Mouse (Mus musculus) kidney, postnatal 14 days (tissue): ENCODE data around the gene Zfr2.

Experiments
- DNase-seq: peaks from one replicate; pipeline ENCODE4 v3.0.0; 2022; ENCODE audit warnings: mixed read lengths

The Zfr2 gene

DNA sequence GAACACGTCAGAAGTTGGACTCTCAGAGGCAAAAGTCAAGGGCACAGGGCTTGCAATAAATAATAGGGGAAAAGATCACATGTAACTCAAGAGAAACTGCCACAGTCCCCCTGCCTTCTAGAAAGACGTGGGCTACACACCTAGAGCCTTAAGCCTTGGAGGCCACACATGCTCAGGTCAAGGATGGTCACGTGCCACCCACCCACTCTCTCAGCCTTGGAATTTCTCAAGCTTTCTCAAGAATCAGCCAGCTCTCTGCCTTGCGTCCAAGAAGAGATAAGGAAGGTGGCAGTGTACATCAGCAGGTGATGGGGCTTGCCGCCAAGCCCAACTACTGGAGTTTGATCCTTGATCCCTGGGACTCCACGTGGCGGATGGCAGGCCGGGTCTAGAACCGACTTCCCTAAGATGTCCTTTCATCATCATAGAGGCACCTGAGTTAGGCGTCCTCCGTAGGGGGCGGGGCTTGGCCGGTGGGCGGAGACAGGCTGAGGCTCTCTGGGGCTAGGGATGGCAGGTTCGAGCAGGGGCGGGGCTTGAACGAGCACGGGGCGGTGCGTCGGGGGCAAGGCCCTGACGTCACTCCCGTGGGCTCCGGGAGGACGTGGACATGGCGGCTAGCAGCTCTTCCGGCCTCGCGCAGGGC lies at the start of gene Zfr2:
Gene Zfr2 (plus strand): TSS at position 576 of the 646 bp plus-strand sequence.
- DNase-seq, result peak; percentile 93

DNA sequence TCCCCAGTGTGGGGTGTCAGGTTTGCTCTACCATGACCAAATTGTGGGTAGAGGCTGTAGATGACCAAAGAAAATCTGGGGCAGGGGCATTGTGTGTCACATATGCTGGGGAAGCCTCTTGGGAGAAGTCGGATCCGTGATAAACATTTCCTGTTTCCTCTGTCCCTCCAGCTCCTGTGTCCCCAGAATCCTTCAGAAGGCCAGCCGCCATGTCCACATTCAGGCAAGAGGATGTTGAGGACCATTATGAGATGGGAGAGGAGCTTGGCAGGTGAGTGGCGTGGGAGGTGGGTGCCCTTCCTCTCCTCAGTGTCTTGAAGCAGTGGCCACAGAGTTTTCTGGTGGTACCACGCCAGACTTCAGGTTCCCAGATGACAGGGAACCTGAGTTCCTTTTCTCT lies 49.1 kb upstream of the Zfr2 start, which contains the start of gene 4930442H23Rik:
Gene 4930442H23Rik (minus strand): TSS at position 45 of the 400 bp plus-strand sequence.
- no peak for DNase-seq

DNA sequence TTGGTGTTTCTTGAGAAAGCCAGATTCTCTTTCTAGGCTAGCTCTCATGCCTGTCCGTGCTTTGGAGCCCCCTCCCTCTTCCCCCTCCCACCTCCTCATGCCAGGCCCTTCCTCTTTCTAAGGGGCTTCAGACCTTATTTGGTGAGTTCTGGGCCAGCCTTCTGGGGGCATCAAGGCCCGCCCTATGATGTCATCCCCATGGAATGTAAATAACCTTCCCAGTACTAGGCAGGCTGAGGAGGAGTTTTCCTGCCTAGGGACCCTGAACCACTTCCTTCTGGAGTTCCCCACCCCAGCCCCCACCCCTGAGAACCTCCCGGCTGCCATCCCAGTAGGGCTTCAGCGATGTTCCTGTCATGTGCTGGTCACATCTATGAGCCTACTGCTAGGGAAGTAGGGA lies 48.2 kb upstream of the Zfr2 start:
- DNase-seq, result no peak

DNA sequence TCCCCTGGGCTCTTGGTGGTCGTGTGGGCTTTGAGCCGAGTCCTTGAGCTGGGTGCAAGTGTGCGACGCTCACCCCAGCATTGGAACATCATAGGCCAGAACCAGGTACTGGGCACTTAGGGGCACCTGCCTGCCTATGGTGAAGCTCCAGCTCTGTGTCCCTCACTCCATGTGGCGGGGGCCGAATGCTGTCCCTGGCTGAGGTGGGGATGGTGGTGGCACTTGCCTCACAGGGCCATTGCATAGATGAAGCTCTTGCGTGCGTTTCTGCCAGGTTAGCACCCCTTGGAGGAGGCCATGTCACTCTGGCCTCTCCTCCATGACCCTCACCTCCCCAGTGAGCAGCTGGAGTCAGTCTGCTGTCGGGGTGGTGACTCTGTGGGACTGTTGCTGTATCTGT lies 45.8 kb upstream of the Zfr2 start:
- DNase-seq, result no peak

DNA sequence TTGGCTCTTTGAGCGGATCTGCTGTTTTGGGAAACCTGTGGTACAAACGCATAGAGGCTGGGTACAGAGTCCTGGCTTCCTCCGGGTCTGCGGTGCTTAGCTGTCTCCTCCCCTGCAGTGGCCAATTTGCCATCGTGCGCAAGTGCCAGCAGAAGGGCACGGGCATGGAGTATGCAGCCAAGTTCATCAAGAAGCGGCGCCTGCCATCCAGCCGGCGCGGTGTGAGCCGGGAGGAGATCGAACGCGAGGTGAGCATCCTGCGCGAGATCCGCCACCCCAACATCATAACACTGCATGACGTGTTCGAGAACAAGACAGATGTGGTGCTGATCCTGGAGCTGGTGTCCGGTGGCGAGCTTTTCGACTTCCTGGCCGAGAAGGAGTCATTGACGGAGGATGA lies 43.1 kb upstream of the Zfr2 start:
- DNase-seq, result no peak

DNA sequence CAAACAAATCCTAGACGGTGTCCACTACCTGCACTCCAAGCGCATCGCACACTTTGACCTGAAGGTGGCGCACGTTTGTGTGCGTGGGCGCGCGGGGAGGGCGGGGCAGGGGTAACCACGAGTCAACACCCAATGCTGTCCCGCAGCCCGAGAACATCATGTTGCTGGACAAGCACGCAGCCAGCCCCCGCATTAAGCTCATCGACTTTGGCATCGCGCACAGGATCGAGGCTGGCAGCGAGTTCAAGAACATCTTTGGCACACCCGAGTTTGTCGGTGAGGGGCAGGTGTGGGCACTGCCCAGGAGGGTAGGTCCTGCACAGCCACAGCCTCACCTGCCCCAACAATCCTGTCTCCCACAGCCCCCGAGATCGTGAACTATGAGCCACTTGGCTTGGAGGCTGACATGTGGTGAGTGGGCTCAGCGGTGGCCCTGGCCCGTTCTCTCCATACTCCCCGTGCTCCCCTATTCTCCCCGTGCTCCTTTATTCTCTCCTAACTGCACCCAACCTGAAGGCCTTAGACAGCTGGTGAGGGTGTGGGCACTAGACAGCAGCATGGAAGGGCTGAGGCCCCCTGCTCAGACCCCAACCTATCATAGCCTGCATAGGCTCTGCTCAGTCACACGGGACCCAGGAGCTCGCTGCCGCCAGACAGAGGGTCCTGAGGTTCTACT lies 42.6 kb upstream of the Zfr2 start:
- DNase-seq, result peak; percentile 37

DNA sequence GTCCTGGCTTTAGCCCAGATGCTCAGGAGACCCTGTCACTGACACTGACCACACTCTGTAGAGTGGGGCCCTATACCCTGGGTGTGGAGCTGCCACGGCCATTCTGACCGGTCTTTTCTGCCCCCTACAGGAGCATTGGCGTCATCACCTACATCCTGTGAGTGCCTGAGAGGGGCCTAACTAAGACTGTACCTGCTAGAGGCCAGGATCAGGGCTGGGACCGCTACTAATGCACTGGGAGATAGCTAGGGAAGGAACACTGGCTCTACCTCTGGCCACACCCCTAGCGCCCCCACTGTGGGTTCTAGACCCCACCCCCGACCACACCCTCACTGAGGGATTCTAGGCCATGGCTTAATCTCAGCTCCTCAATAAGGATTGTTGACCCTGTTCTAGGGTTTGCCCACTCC lies 42.0 kb upstream of the Zfr2 start:
- DNase-seq, result no peak

DNA sequence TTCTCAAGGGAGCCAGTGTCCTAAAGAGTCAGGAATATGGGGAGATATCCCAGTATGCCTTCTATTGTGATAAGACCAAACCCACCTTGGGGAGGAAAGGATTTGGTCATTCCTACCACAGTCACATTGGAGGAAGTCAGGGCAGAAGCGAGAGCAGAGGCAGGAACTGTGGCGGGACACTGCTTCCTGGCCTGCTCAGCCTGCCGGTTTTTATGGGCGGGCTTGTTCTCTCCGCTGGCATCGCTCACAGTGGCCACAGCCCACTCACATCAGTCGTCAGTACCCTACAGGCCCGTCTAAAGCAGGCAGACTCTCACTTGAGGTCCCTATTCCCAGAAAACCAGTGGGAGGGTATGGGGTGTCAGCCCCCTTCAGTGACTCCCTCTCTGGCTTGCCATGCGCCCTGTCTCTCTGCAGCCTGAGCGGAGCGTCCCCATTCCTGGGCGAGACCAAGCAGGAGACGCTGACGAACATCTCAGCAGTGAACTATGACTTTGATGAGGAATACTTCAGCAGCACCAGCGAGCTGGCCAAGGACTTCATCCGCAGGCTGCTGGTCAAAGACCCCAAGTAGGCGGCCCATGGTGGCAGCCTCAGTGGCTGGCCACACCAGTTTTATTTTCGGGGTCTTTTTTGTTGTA lies 41.5 kb upstream of the Zfr2 start:
- peak; percentile 43 for DNase-seq

DNA sequence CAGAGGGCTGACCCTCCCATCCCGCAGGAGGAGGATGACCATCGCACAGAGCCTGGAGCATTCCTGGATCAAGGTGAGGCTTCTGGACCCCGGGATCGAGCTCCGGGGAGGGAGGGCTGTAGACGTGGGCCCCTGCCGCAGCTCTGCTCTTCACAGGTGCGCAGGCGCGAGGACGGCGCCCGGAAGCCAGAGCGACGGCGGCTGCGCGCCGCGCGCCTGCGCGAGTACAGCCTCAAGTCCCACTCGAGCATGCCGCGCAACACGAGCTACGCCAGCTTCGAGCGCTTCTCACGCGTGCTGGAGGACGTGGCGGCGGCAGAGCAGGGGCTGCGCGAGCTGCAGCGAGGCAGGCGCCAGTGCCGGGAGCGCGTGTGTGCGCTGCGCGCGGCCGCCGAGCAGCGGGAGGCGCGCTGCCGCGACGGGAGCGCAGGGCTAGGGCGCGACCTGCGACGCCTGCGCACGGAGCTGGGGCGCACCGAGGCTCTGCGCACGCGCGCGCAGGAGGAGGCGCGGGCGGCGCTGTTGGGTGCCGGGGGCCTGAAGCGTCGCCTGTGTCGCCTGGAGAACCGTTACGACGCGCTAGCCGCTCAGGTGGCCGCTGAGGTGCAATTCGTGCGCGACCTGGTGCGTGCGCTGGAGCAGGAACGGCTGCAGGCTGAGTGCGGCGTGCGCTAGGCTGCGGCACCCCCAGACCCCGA lies 40.5 kb upstream of the Zfr2 start:
- DNase-seq, result peak; percentile 92

DNA sequence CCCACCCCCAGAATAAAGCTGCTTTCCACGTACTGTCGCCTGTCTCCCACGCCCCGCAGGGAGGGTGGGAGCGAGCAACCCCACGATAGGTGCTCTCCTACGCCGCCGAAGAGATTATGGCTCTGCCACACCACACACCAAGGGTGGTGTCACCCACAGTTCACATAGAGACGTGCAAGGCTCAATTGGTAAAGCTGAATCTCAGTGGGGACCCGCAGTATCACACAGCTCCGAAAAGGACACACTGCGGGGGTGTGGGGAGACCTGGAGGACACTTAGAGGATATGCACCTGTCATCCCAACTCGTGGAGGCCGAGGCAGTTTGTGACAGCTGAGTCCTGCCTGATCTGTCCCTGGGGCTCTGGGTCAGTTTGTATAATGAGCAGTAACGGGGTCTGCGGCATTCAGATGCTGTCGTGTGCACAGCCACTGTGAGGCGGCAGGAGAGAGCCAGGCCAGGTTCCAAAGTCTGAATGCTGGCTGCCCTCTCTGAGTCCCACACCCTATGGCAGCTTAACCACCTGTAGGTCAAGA lies 39.9 kb upstream of the Zfr2 start:
- DNase-seq, result peak; percentile 60

DNA sequence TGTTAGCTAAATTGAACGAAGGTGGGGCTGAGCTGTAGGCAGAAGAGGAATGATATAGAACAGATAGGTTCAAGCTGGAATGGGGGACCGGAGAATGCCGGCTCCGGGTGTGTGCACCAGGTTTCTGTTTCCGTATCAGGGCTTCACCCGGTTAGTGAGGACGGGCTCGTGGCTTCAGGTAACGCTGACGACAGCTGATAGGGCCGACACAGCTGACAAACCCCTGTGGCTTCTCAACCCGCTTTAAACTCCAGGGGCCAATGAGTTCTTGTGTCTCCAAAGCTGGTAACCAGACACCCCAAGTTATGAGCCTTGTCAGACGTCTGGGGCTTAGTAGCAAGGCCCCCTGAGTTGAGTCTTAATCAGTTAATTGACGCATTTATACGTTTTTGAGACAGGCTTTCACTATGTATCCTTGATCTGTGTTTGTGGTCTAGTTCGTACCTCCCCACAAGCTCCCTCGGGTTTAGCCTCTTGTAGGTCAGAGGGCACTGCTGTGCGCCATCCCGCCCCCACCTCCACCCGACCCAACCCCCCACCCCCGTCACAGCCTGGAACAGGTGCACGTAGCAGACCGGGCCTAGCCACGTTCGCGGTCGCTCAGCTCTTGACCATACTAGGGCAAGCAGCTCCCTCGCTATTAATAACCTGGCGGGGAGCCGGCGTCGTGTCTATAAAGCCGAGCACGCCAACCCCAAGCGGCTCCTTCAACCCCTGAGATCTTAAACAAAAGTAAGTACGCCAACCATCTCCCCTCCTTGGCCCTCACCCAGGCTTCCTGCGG lies 38.8 kb upstream of the Zfr2 start:
- no peak for DNase-seq

DNA sequence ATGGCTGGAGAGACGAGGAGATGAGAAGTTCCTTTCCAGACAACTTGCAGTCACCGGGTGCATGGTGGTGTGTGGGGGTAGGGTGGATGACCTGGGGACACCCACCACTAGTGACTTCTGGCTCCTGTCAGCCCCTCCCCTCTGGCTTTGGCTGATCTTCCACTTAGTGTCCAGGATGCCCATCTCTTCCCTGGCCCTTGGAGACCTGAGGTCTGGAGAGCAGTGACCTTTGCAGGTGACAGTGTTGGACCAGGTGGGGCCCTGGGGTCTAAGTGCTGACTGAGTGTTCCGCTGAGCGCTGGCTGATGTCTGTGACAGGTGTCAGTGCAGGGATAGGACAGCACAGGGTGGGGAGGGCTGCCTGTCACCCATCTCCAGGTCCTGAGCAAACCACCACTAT lies 37.7 kb upstream of the Zfr2 start:
- DNase-seq, result no peak

DNA sequence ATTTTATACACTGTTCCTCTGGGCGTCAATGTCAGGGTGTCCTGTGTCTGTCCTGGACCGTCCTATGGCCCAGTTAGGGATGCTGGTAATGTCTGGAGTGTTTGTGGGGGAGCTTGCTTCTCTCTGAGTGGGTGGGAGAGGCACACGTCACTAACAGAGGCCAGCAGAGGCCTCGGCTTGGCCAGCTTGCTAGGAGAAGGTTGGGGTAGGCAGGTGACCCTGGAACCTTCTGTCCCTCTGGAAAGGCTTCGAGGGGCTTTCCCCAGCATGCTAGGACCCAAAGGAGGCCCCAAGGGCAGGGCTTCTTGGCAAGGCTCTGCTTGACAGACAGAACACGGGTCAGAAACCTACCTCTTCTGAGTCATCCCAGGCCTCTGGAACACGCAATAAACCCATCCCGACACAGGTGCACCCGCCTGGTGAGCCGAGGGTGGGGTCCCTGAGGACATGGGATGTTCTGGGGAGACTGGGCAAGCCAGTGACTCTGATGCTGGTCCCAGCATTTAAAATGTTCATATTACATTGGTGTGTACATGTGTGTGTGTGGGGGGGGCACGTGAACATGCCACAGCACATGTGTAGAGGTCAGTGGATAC lies 36.4 kb upstream of the Zfr2 start:
- no peak for DNase-seq

DNA sequence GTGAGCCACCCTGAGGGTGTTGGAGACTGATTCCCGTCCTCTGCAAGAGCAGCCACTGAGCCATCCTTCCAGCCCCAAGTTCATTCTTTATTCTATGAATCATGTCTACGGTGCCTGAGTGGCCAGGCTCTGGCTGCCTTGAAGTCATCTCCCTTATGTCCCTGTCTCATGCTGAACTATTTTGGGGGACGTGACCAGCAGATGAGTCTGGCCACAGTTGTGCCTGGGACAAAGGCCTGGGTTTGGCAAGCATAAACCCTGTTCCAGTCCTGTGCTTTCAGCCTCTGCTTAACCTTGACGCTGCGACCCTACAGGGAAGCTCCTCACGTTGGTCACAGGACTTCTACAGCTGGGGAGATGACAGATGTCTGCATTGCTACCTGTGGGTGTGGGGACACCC lies 35.6 kb upstream of the Zfr2 start:
- no peak for DNase-seq

DNA sequence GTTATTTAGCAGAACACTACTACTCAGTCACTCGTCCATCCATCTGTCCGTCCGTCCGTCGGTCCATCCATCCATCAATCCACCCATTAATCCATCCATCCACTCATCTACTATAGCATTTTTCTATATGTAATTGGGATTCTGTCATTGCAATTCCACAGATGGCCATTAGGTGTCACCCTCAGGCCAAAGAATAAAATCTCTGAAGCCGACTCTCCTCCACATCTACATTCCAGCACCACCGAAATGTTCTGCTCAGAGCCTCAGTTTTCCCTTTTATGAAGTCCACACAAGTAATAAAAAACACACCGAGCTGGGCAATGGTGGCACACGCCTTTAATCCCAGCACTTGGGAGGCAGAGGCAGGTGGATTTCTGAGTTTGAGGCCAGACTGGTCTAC lies 34.7 kb upstream of the Zfr2 start:
- DNase-seq, result peak; percentile 71

DNA sequence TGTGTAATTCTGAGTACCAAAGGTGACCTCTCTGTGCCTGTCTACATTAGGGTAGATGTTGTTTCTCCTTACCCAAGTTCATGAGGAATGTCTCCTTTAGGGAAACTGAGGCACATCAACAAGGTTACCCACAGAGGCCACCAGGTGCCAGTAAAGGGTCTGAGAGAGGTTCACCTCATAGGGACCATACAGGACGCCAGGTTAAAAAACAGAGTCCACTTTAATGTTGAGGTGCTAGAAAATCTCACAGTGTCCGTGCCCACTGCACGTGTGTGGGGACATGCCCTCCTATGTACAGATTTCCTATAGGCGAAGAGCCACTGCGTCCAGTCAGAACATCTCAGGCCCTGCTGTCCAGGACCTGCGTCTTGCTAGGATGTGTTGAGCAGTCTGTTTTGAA lies 34.0 kb upstream of the Zfr2 start:
- no peak for DNase-seq

DNA sequence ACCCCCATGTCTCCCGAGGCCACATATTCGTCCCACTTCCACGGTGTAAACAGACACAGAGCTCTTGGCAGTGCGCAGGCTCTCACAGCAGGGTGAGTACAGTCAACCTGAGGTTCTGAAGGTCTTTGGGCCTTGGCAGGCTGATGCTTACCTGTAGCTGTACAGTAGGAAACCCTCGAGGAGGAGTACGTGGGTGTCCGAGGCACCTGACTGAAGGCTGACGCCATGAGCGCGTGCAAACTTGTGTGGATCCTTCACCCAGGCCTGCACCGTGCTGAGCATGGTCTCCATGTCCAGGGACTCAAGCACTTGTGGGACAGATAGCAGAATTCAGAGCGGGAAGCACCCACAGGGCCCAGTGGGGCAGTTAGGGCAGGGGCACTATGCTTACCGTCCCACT lies 32.8 kb upstream of the Zfr2 start:
- no peak for DNase-seq

DNA sequence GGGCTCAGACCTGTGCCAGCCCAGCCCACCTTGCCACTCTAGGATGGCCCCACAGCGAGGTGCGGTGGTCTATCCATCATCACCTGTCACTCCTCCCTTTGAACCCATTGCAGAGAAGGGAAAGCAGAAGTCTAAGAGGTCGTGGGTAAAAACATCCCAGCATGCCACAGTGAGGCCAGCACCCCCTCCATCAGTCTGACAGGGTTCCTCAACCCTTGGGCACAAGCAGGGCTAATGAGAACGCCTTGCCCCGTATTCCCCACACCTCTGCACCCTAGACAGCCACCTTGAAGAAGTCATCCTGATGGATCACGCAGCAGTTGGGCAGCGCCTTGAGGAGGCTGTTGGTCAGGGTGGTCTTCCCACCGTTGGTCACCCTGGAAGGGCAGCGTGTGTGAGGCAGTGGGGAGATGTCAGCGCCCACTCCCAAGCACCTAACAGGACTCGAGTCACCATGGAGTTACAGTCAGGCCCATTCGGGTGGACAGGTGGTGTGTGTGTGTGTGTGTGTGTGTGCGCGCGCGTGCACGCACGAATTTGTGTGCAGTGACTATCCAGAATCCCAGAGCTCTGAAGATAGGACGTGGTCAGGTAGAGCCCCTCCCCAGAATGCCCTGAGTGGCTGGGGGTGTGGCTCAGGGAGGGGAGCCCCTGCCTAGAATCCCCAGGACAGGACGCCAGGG lies 32.2 kb upstream of the Zfr2 start:
- no peak for DNase-seq

DNA sequence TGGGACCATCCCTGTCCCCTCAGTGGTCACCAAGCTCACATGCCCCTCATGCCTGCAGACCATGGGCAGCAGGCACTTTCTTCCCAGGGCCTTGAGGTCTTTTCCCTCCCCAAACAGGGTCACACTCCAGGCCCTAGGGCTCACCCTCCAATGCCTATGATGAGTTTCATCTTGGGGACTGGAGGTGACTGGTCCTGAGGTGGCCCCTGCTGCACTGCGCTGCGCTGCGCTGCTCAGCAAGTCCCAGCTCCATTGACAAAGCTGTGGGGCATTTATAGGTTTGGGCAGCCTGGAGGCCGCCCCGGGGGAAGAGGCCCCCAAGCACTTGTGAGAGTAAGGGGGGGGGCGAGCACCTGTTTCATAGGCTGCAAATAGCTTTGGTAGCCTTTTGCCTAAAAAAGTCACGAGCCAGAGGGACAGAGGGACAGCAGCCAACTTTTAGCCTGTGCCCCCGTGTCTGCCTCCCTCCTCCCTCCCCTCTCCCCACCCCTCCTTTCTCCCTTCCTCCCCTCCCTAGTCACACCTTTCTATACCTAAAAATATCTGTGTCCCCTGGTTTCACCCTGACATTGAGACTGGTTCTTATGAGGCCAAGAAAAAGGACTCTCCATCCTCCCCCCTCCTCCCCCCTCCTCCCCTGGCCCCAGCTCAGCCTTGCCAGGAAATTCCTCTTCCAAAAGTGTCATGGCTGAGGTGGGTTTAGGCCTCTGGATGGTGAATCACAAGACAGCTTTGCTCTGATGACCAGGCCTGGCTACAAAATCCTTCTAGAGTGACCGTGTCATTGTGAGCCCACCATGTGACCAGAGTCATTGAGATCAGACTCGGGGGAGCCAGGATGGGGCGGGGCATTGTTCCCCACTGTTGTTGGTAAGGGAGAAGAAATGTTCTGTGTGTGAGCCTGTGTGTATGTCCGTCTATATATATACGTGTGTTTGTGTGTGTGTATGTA lies 30.9 kb upstream of the Zfr2 start, which contains the start of gene Nmrk2:
Gene Nmrk2 (minus strand): TSS at position 245 of the 952 bp plus-strand sequence.
- no peak for DNase-seq
